18 mouse cellular contexts compared by ENCODE assay signal in the genomic region with DNA sequence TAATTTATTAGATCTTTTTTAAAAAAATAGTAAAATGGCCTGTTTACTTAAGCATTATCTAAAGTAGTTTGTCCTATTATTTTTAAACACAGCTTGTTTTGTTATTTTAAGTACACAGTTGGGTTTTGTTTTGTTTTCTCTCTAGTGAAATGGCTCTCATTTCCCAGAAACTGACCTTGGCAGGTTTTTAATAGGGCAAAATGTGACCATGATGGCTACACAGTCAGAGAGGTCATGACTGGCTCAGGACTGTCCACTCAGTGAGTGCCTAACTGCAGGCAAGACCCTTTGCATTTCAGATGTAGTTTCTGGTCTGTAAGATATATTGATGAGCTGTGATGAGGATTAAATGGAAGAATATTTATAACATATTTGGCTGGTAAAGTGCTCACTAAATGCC.
"Had no signal": no experiment of that assay in that cellular context is flagged by ENCODE, and none has a peak within 500 bp of the region (broad histone marks: within the 10 kb centered on the region; RNA-seq: fewer than 3 reads in every experiment).

No protein-coding gene starts in this region.

- DNase-seq: kidney, adult 11 months; kidney, adult 9 months; kidney, postnatal 10 days; kidney, postnatal 4 days; layer of hippocampus, postnatal 36 days; liver, embryonic 13.5 days; lung, embryonic 14.5 days; retina, postnatal 1 day; right cerebral cortex, postnatal 25 days; spleen, adult 18-20 months; thymus, postnatal 36 days had no signal

- ATAC-seq: lung, postnatal 0 days; midbrain, embryonic 15.5 days had no signal

- H3K27ac ChIP-seq: left cerebral cortex, adult 2 months; liver, embryonic 13.5 days; macrophage; midbrain, embryonic 12.5 days; midbrain, embryonic 15.5 days; neural tube, embryonic 13.5 days had no signal

- H3K4me1 ChIP-seq: liver, embryonic 13.5 days; midbrain, embryonic 12.5 days; midbrain, embryonic 15.5 days had no signal

- H3K27me3 ChIP-seq: liver, embryonic 13.5 days; midbrain, embryonic 12.5 days; midbrain, embryonic 15.5 days; neural tube, embryonic 13.5 days; stomach, embryonic 15.5 days had no signal

- H3K9ac ChIP-seq: liver, embryonic 13.5 days; lung, embryonic 14.5 days; midbrain, embryonic 12.5 days; midbrain, embryonic 15.5 days; neural tube, embryonic 13.5 days; stomach, embryonic 15.5 days had no signal

- H3K4me3 ChIP-seq: left cerebral cortex, adult 2 months; liver, embryonic 13.5 days; midbrain, embryonic 12.5 days; midbrain, embryonic 15.5 days; neural tube, embryonic 13.5 days; stomach, embryonic 15.5 days had no signal
